Mouse (Mus musculus) naive thymus-derived CD4-positive, alpha-beta T cell, adult 2 months (primary cell): Measurements from ENCODE around the gene Slc22a14.

Experiments
- DNase-seq: peaks from one replicate; pipeline ENCODE4 v3.0.0-alpha.2; 2011; ENCODE audit warnings: low read depth

The Slc22a14 gene

GRCm38 (mm10) chr9:119203617-119204016, 161.7 kb downstream of the Slc22a14 start:
- no peak for DNase-seq

GRCm38 (mm10) chr9:119201653-119202052, 163.7 kb downstream of the Slc22a14 start:
- no peak for DNase-seq

GRCm38 (mm10) chr9:119199151-119199861, 166.0 kb downstream of the Slc22a14 start:
- no peak for DNase-seq

- DNase-seq = peak; percentile 46
These were observed 173.0 kb downstream of the Slc22a14 start for GRCm38 (mm10) chr9:119192202-119192990.

GRCm38 (mm10) chr9:119181241-119181728, 184.1 kb downstream of the Slc22a14 start:
- DNase-seq = no peak

GRCm38 (mm10) chr9:119179292-119179691, 186.1 kb downstream of the Slc22a14 start:
- DNase-seq = no peak

GRCm38 (mm10) chr9:119167608-119168007, 197.7 kb downstream of the Slc22a14 start:
- no peak for DNase-seq

GRCm38 (mm10) chr9:119165548-119165947, 199.8 kb downstream of the Slc22a14 start:
- no peak for DNase-seq

- DNase-seq = no peak
These were observed 200.6 kb downstream of the Slc22a14 start for GRCm38 (mm10) chr9:119164743-119165142.

GRCm38 (mm10) chr9:119160689-119161088, 204.7 kb downstream of the Slc22a14 start:
- no peak for DNase-seq

GRCm38 (mm10) chr9:119158861-119159260, 206.5 kb downstream of the Slc22a14 start, which contains the start of gene Gm47289:
Gene Gm47289 (plus strand): TSS chr9:119159161.
- DNase-seq = no peak

- peak; percentile 22 for DNase-seq
These were observed 208.8 kb downstream of the Slc22a14 start, which contains the start of gene Acaa1b for GRCm38 (mm10) chr9:119156278-119157201. Gene Acaa1b (minus strand): TSS chr9:119157093.

- no peak for DNase-seq
These were observed 209.5 kb downstream of the Slc22a14 start for GRCm38 (mm10) chr9:119155826-119156225.

GRCm38 (mm10) chr9:119155416-119155815, 209.9 kb downstream of the Slc22a14 start:
- DNase-seq = no peak

- DNase-seq = no peak
These were observed 213.6 kb downstream of the Slc22a14 start for GRCm38 (mm10) chr9:119151751-119152150.

- peak; percentile 6 for DNase-seq
These were observed 215.8 kb downstream of the Slc22a14 start for GRCm38 (mm10) chr9:119149601-119150000.

GRCm38 (mm10) chr9:119146098-119146770, 219.1 kb downstream of the Slc22a14 start:
- no peak for DNase-seq

- DNase-seq = no peak
These were observed 219.7 kb downstream of the Slc22a14 start for GRCm38 (mm10) chr9:119145638-119146037.

- no peak for DNase-seq
These were observed 220.2 kb downstream of the Slc22a14 start for GRCm38 (mm10) chr9:119145137-119145536.

GRCm38 (mm10) chr9:119144696-119145095, 220.7 kb downstream of the Slc22a14 start:
- no peak for DNase-seq

- DNase-seq = no peak
These were observed 222.0 kb downstream of the Slc22a14 start for GRCm38 (mm10) chr9:119143372-119143771.
